Mouse (Mus musculus) urinary bladder, postnatal 36 days (tissue): ENCODE measurements around the gene Greb1.
A peak's percentile ranks its signal among the peaks of the same experiment; 100 is the strongest.

ENCODE experiments used
- DNase-seq, 2 experiments: peaks; one replicate each; pipeline ENCODE4 v3.0.0; 2022; ENCODE audit warnings: low spot score in 2 of 2, mixed read lengths in 1 of 2

Greb1 gene

DNA sequence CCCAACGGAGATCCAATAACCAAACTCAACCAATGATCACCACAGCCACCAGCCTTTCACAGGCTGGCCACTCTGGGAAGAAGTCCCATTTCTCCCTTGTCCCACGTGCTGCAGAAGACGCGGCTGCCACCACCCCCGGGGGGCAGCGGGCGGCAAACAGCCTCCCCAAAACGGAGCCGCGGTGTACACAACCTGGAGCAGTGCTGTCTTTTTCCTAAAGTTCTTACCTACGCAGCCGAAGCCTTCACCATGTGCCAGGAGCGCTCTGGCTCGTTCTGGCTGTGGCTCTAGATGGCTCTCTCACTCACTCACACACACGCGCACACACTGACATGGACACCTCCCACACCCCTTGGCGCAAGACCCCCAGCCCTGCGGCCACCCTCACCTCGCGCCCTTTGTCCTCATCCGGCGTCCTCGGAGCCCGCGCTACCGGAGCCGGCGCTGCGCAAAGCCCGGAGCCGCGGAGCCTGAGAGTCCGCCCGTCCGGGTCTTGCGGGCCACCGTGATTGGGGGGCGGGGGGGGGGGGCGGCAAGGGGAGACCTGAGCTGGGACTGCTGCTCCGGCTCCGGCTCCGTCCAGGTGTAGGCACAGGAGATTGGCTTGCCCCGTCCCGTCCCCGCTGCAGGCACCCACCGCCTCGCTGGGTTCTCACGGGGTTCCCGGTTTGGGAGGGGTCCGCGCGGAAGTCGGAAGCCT, at the start of gene Greb1:
TSS of gene Greb1 (minus strand) at position 628 of the 700 bp plus-strand sequence.
- DNase-seq, result no peak

GRCm38 (mm10) chr12:16849821-16850220, 49.1 kb upstream of the Greb1 start:
- no peak for DNase-seq

DNA sequence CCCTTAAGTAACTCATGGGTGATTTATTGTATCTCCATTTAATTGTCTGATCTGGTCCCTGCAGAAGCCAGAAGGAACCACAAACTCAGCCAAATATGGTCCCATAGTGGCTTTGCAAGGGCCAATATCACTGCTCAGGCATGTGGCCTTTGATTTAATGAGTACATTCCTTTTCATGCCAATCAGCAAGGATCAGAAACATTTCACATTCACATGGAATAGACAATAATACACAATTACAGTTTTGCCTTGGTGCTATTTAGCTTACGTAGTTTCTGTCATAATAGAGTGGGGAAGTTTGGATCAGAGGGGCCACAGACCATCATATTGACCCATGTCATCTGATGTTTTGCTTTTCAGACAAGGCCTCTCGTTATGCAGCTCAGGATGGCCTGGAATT, 47.8 kb upstream of the Greb1 start:
- no peak for DNase-seq

DNA sequence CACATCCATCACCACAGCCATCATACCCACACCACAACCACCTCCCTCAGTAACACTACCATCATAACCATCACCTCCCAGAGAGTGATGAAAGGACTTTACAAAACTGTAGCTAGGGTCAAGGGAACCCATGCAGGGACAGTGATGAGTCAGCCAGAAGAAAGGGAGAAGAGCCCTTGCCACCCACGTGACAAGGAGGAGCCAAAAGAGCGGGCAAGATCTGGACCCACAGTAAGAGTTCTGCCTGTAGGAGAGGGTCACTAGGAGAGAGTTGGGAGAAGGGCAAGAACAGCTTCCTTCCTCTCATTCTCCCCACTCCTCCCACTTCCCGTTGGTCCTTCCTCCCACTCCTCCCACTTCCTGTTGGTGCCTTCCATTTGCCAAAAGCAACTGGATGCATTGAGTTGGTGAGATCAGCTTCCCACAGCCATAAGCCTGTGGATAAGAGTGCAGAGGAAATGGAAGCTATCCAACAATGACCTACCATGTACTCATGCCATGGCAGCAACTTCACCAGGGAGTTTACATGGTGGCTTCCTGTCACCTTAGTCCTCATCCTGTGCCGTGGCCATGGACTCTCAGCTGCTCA, 46.6 kb upstream of the Greb1 start:
- no peak for DNase-seq

GRCm38 (mm10) chr12:16844623-16845592, 44.2 kb upstream of the Greb1 start:
- DNase-seq, result no peak

DNA sequence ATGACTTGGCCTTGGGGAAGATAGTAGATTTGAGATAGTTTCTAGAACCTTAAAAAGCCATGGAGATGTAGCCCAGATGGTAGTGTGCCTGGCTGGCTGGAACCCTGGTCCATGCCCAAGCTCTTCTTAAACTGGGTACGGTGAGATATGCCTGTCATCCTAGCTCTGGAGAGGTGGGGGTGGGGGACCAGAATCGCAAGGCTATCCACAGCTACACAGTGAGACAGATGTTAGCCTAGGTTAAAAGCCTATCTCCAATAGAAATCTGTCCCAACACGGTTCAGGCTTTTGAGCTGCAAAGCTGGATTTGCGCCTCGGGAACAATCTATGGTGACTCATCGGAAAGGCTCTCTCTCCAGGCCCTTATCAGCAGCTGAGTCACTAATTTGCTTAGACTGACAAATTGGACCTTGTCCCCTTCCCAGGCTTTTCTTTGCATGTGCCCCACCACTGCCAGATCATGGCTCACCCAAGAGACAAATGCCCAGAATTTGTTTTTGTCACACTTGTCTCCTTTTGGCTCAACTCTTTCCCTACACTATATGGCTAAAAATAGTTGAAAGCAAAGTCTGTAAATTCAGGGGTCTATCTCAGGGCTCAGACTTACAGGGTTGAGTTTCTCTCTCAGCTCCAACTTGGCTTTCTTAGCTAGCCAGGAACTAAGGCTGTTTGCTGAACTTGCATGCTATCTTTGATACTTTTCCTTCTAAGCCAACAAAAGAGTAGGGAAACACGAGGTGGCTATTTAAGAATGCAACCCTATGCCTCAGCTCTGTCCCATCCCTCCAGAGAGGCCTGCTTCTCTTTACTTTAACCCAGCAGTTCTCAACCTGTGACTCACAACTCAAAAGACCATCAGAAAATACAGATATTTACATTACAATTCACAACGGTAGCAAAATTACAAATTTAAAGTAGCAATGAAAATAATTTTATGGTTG, 40.4 kb upstream of the Greb1 start:
- DNase-seq, result peak; percentile 48 to 64

DNA sequence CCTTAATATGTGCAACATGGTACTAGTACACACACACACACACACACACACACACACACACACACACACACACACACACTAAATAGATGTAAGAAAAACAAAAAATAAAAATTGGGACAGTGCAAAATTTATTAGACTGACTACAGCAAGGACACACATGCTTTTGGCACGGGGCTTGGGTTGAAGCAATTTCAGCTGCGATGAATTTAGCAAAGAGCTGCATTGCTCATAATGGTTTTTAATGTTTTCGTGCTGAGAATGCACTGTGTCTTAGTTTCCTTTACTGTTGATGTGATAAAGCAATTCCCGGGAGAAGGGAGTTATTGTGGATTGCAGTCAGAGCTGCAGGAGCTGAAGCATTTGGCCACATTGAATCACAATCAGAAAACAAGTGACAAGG, 37.1 kb upstream of the Greb1 start:
- DNase-seq, result no peak

DNA sequence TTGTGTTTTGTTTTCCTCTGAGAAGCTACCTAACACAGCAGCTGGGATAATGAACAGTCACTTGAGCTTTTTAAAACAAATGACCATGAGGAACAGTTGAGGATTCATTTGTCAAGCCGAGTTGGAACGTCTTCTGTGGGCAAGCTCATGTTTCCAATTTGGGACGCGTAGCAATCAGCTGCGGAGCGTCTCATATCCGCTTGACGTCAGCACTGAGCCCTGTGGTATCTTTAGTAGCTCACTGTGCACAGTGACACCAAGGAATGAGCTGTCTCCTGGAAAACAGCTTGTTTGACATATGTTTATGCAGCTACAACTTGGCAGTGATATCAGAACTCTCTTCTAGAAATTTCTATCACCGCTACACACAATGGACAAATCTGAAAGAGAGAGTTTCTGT, 35.5 kb upstream of the Greb1 start:
- no peak for DNase-seq

GRCm38 (mm10) chr12:16834701-16835100, 34.0 kb upstream of the Greb1 start:
- no peak for DNase-seq

DNA sequence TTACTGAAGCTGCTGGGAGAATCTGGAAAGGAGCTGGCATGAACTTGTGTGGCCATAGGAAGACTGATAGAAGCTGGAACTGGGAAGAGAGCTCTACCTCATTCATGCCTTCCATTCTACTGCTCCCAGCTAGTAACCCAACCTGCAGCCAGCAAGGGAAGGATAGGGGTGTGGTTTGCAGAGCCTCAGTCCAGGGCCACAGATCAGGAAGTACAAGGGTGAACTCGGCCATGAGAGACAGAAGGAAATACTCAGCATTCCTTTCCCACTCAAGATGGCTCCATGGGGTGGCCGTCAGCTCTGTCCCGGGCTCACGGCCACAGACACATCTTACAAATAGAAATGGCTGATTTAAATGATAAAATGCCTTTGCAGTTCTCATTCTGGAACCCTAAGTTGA, 30.4 kb upstream of the Greb1 start:
- DNase-seq, result no peak

GRCm38 (mm10) chr12:16829785-16830184, 29.1 kb upstream of the Greb1 start:
- no peak for DNase-seq

- DNase-seq, result peak in 1 of 2 experiments; percentile 68
Measured at GRCm38 (mm10) chr12:16828505-16828904, 27.8 kb upstream of the Greb1 start.

GRCm38 (mm10) chr12:16823701-16824100, 23.0 kb upstream of the Greb1 start:
- DNase-seq, result no peak

DNA sequence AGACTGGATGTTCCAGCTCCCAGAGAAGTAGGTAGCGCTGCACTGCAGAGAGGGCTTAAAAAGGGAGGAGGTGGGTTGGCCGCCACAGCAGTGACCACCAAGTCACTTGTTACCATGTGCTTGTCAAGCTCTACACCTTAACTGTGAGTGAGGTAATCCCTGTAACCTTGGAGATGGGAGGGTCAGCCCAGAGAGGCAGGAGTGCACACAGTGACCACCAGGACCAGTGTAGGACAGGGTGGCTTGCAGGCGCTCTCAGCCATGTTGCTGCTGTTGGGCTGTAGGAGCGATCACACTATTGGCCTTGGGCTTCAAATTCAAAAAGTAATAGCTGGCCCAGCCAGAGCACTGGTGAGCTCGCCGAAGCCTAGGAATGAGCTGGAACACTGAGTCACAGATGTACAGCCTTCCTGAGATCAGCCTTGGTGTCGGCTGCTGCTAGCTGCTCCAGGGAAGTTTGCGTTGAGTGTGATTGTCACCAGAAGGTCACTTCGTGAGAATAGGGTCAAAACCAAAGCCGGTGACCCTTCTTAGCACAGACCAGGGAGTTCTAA, 21.6 kb upstream of the Greb1 start:
- no peak for DNase-seq

DNA sequence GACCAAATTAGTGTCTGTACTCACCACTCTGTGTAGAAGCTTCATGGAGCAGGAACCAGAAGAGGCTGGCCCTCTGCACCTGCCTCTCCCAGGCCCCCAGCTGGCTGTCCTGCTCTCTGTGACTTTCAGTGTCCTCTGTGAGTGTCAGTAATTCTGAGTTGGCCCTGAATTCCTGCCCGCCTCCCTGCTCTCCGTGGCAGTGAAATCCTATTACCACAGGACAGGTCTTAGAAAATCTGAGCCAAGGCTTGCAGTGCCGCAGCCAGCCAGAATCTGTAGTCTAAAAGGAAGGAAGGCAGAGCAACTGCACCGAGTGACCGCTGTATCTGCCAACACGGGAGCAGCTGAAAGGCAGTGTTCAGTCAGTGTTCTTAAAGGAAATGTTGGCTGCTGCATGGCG, 20.1 kb upstream of the Greb1 start:
- DNase-seq, result no peak

DNA sequence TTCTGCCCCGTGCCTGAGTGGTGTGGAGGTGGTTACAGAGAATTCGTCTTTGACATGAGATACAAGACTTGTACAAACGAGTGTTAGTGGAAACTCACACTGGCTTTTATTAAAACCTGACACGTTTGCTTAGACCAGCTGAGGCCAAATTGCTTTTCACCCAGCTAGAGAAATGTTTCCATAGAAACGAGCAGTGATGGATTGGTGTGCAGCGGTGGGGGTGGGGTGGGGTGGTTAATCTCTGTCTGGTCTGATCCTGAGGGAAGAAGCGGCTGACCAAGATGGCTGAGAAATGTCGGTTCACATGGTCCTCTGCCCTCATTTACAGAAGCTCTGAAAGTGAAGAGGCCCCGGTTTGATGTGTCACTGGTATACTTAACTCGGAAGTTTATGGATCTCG, 17.8 kb upstream of the Greb1 start:
- DNase-seq, result no peak

GRCm38 (mm10) chr12:16817147-16817546, 16.5 kb upstream of the Greb1 start:
- no peak for DNase-seq

- no peak for DNase-seq
Measured at GRCm38 (mm10) chr12:16811477-16811876, 10.8 kb upstream of the Greb1 start.

DNA sequence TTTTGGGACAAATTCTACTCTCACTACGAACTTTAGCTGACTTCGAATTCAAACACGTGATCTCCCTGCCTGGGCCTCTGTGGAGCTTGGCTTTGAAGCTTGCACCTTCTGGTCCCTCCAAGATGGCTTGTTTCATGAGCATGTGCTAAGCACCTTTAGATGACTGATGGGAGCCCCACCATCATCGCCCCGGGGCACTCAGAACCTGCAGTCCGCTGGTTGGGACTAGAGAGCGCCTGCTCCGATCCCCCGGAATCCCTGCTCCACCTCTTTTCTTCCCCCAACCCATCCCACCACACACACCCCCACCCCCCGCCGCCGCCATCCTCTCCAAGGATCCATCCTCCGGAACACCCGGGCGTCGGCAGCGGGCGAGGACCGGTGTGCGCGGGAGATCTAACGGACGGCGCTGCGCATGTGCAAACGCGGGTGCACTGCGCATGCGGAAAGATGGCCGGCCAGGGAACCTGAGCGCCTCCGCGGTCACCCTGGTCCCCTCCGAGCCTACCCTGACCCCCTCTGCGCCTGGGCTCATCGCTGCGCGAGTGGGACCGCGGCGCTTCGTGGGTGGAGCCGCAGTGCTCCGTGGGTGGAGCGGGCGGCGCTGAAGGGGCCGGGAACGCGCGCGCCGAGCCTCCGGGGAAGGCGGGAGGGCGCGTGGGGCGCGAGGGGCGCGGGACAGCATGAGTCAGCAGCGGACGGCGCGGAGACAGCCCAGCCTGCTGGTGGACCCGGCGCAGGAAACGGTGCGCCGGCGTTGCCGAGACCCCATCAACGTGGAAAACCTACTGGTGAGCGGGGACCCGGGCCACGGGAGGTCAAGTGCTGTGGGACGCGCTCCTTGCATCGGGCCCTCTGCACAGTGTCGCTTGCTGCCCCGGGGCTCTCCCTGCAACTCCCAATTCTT, 10.1 kb upstream of the Greb1 start, which contains the start of gene E2f6:
TSS of gene E2f6 (plus strand) at position 439 of the 907 bp plus-strand sequence.
- peak; percentile 67 to 78 for DNase-seq

DNA sequence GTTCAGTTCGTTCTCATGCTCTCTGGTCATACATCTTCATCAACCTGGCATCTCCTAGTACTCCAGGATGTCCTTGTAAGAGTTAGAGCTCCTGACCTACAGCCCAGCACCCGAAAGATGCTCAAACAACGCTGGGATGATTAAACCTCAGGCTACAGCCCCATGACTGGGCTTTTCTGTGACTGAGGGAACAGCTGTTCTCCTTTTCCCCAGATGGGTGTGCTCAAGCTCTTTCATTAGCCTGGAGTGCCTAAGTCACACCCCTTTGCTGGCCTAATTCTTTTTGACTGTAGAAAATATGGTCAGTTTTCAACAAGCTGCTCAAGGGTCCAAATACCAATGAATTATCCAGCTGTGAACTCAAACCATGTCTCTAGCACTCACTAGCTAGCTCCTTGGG, 7.4 kb upstream of the Greb1 start:
- DNase-seq, result peak; percentile 29 to 33
